In the genomic region with DNA sequence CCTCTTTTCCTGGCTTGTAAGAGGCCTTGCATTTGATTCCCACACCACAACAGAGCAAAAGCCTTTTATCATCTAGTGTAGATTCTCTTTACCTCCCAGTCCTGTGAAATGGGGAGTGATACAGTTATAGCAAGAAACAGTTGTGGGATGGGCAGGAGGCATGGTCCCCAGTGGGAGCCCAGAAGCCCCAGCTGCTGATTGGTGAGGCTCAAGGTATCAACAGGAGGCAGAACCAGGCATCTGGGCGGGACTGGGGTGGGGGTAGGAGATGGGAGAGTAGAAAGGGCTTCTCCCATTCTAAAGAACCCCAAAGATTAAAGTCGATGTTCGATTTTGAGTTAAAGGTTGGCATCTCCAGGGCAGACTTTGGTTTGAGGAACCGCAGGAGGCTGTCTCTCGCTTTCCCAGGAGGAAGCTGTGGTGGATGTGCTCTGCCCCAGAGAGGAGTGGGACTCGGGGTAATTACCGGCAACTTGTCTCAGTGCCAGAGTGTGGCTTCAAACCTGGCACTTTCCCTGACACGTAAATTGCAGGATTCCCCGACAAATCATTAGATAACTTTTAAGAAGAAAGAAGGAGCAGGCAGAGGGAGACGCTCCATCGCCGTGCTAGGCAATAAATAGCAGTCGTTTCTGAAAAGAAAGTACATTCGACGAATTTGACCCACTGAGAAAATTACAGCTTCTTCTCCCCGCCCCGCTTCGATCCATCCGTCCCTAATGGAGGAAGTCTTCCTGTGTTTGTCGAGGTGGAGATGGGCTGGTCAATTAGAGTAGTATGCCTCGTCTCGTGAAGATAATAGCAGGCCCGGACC, we compare ENCODE assay signal across 9 mouse cellular contexts. TPM values are rescaled to one million over a fixed set of nuclear protein-coding genes. Genes with fewer than 3 reads are reported as not detected.
DNase-seq lines count a peak whose midpoint lies in the region; ATAC-seq and TF ChIP-seq lines count a peak whose summit lies in the region.
"Had no signal": no experiment of that assay in that cellular context is flagged by ENCODE, and none has a peak within 500 bp of the region (broad histone marks: within the 10 kb centered on the region; RNA-seq: fewer than 3 reads in every experiment).

No protein-coding gene starts in this region.

- H3K27ac ChIP-seq in kidney, embryonic 15.5 days = peak overlapping the region; percentile 71
- H3K27ac ChIP-seq in brown adipose tissue, adult 24 weeks (replicated peaks; ENCODE audit: low read depth, low read length) = peak overlapping the region; percentile 67; the same call in 1 of the 2 replicates
- H3K27ac ChIP-seq in forebrain, embryonic 14.5 days (ENCODE audit: low read depth, low read length) = no peak overlapping the region
- peak overlapping the region; percentile 43 for H3K27ac ChIP-seq in limb, embryonic 15.5 days
- no peak overlapping the region for H3K27ac ChIP-seq in thymus, adult 2 months (ENCODE audit: control insufficient read depth, insufficient read depth, low read length)

- peaks cover 68% of the 10 kb centered on the region for H3K4me1 ChIP-seq in kidney, embryonic 15.5 days
- H3K4me1 ChIP-seq in brown adipose tissue, adult 24 weeks (ENCODE audit: control insufficient read depth, insufficient read depth, insufficient read length, low read length) = peaks cover 8% of the 10 kb centered on the region
- 0 out of 2 replicates have a peak, but pooled peaks cover 4% of the 10 kb centered on the region for H3K4me1 ChIP-seq in forebrain, embryonic 14.5 days (ENCODE audit: control insufficient read depth, insufficient read depth, low read length)
- H3K4me1 ChIP-seq in limb, embryonic 15.5 days = peaks cover 27% of the 10 kb centered on the region
- peaks cover 2% of the 10 kb centered on the region; the same call in 1 of the 2 replicates for H3K4me1 ChIP-seq in thymus, adult 2 months (replicated peaks; ENCODE audit: control insufficient read depth, insufficient read depth, low read length)

- H3K4me2 ChIP-seq in kidney, embryonic 15.5 days = 0 out of 2 replicates have a peak overlapping the region, but pooled peaks have one; percentile 3
- no peak overlapping the region for H3K4me2 ChIP-seq in forebrain, embryonic 14.5 days (ENCODE audit: low read length)
- H3K4me2 ChIP-seq in limb, embryonic 15.5 days = no peak overlapping the region

- no peak for TF ChIP-seq POLR2A in thymus, adult 2 months (IDR thresholded peaks at IDR 0.05; ENCODE audit: control insufficient read depth, extremely low read depth, insufficient read depth, low read length, poor library complexity)

- peaks cover 16% of the 10 kb centered on the region for H3K36me3 ChIP-seq in kidney, embryonic 15.5 days
- peaks cover 15% of the 10 kb centered on the region for H3K36me3 ChIP-seq in forebrain, embryonic 14.5 days (ENCODE audit: control insufficient read depth, insufficient read depth, low read length)
- H3K36me3 ChIP-seq in limb, embryonic 15.5 days = peaks cover 19% of the 10 kb centered on the region
- H3K36me3 ChIP-seq in thymus, adult 2 months (ENCODE audit: control insufficient read depth, insufficient read depth, low read length) = peaks cover 6% of the 10 kb centered on the region; the same call in 1 of the 2 replicates

- WGBS in kidney, embryonic 15.5 days = 24% methylated on average over 23 of the region's 23 CpGs
- 40% methylated on average over 23 of the region's 23 CpGs for WGBS in forebrain, embryonic 14.5 days
- 15% methylated on average over 23 of the region's 23 CpGs for WGBS in limb, embryonic 15.5 days
- WGBS in thymus, adult 2 months = 39% methylated on average over 23 of the region's 23 CpGs

- ATAC-seq in kidney, embryonic 15.5 days (replicated peaks; ENCODE audit: low FRiP score) = no peak
- no peak for ATAC-seq in forebrain, embryonic 14.5 days
- no peak for ATAC-seq in limb, embryonic 15.5 days (ENCODE audit: insufficient number of reproducible peaks, low FRiP score, low TSS enrichment, low read depth)
- no peak for ATAC-seq in activated CD4-positive, CD25-positive, alpha-beta regulatory T cell, adult 4 months

- no peak overlapping the region for H3K4me3 ChIP-seq in kidney, embryonic 15.5 days (replicated peaks)
- H3K4me3 ChIP-seq in brown adipose tissue, adult 24 weeks (ENCODE audit: insufficient read depth, low read depth, low read length) = no peak overlapping the region
- no peak overlapping the region for H3K4me3 ChIP-seq in forebrain, embryonic 14.5 days (ENCODE audit: low read depth, low read length)
- no peak overlapping the region for H3K4me3 ChIP-seq in limb, embryonic 15.5 days
- no peak overlapping the region for H3K4me3 ChIP-seq in thymus, adult 2 months (ENCODE audit: control insufficient read depth, insufficient read depth, low read length)
- H3K4me3 ChIP-seq: myocyte had no signal

- no peaks in the 10 kb centered on the region for H3K9me3 ChIP-seq in kidney, embryonic 15.5 days (replicated peaks)
- H3K9me3 ChIP-seq in forebrain, embryonic 14.5 days (replicated peaks; ENCODE audit: control insufficient read depth, low read length) = no peaks in the 10 kb centered on the region
- no peaks in the 10 kb centered on the region for H3K9me3 ChIP-seq in limb, embryonic 15.5 days

- TF ChIP-seq CTCF in thymus, adult 2 months (IDR thresholded peaks at IDR 0.05; ENCODE audit: borderline replicate concordance, control insufficient read depth, extremely low read depth, insufficient read depth, low read length, poor library complexity) = no peak

- DNase-seq in kidney, postnatal 10 days = no peak
- peak; percentile 59 for DNase-seq in forebrain, embryonic 14.5 days (ENCODE audit: low spot score)
- no peak for DNase-seq in adrenal gland, adult 2 months
- no peak for DNase-seq in thymus, adult 2 months

- H3K27me3 ChIP-seq in kidney, embryonic 15.5 days = 0 out of 2 replicates have a peak, but pooled peaks cover 7% of the 10 kb centered on the region
- H3K27me3 ChIP-seq in forebrain, embryonic 14.5 days (replicated peaks; ENCODE audit: control insufficient read depth, insufficient read depth, low read length) = no peaks in the 10 kb centered on the region
- 0 out of 2 replicates have a peak, but pooled peaks cover 5% of the 10 kb centered on the region for H3K27me3 ChIP-seq in limb, embryonic 15.5 days
- H3K27me3 ChIP-seq in thymus, adult 2 months (ENCODE audit: control insufficient read depth, insufficient read depth, low read length) = no peaks in the 10 kb centered on the region

- no peak overlapping the region for H3K9ac ChIP-seq in kidney, embryonic 15.5 days
- no peak overlapping the region for H3K9ac ChIP-seq in forebrain, embryonic 14.5 days (ENCODE audit: low read length)
- H3K9ac ChIP-seq in limb, embryonic 15.5 days = no peak overlapping the region

RNA-seq across cellular contexts. Expression of a gene that starts 13.7 kb away (rescaled TPM):
- polyA plus RNA-seq in kidney, embryonic 15.5 days (2015; fragmentation: Nextera tagmentation; extraction: Ambion mirVana) = 3.8 and 4.7 TPM in 2 replicates
- polyA plus RNA-seq in brown adipose tissue, adult 24 weeks (2012; ENCODE audit: insufficient read depth, insufficient read length, missing spikeins) = 3.0 and 8.7 TPM in 2 replicates
- polyA plus RNA-seq in forebrain, embryonic 14.5 days (2014; fragmentation: Nextera tagmentation; extraction: Ambion mirVana) = 2.5 and 2.9 TPM in 2 replicates
- 3.2 and 5.1 TPM in 2 replicates for polyA plus RNA-seq in limb, embryonic 15.5 days (2015; fragmentation: Nextera tagmentation; extraction: Ambion mirVana)
- 1 to 10 TPM in 1 of 2 experiments, not detected in 1; 1.9 TPM for polyA plus RNA-seq in activated CD4-positive, CD25-positive, alpha-beta regulatory T cell, adult 4 months (2017; shearing (Covaris generic))
- total RNA-seq in adrenal gland, adult 2 months (2021) = 10 to 100 TPM; 17.5 to 19.2 TPM
- polyA plus RNA-seq in adrenal gland, adult 2 months (2012; rRNA removed) = 8.3 and 9.4 TPM in 2 replicates
- polyA plus RNA-seq in thymus, adult 2 months (2012; rRNA removed) = 3.3 and 6.8 TPM in 2 replicates

RNA-seq across cellular contexts. Expression of a gene that starts 26.1 kb away (rescaled TPM):
- 127 and 132 TPM in 2 replicates for polyA plus RNA-seq in kidney, embryonic 15.5 days (2015; fragmentation: Nextera tagmentation; extraction: Ambion mirVana)
- 177 and 266 TPM in 2 replicates for polyA plus RNA-seq in brown adipose tissue, adult 24 weeks (2012; ENCODE audit: insufficient read depth, insufficient read length, missing spikeins)
- polyA plus RNA-seq in forebrain, embryonic 14.5 days (2014; fragmentation: Nextera tagmentation; extraction: Ambion mirVana) = 60.5 and 60.9 TPM in 2 replicates
- 92.2 and 97.8 TPM in 2 replicates for polyA plus RNA-seq in limb, embryonic 15.5 days (2015; fragmentation: Nextera tagmentation; extraction: Ambion mirVana)
- polyA plus RNA-seq in activated CD4-positive, CD25-positive, alpha-beta regulatory T cell, adult 4 months (2017; shearing (Covaris generic)) = 10 to 100 TPM; 44.6 to 47.6 TPM
- 100 to 1,000 TPM; 115 to 159 TPM for total RNA-seq in adrenal gland, adult 2 months (2021)
- 11.3 and 15.8 TPM in 2 replicates for polyA plus RNA-seq in adrenal gland, adult 2 months (2012; rRNA removed)
- polyA plus RNA-seq in thymus, adult 2 months (2012; rRNA removed) = 14.5 and 15.2 TPM in 2 replicates

RNA-seq across cellular contexts. Expression of a gene that starts 50.5 kb away (rescaled TPM):
- polyA plus RNA-seq in kidney, embryonic 15.5 days (2015; fragmentation: Nextera tagmentation; extraction: Ambion mirVana) = 0.45 and 1.1 TPM in 2 replicates
- polyA plus RNA-seq in brown adipose tissue, adult 24 weeks (2012; ENCODE audit: insufficient read depth, insufficient read length, missing spikeins) = 506 and 707 TPM in 2 replicates
- 1.7 and 1.9 TPM in 2 replicates for polyA plus RNA-seq in forebrain, embryonic 14.5 days (2014; fragmentation: Nextera tagmentation; extraction: Ambion mirVana)
- 1.5 and 2.0 TPM in 2 replicates for polyA plus RNA-seq in limb, embryonic 15.5 days (2015; fragmentation: Nextera tagmentation; extraction: Ambion mirVana)
- polyA plus RNA-seq in activated CD4-positive, CD25-positive, alpha-beta regulatory T cell, adult 4 months (2017; shearing (Covaris generic)) = not detected
- total RNA-seq in adrenal gland, adult 2 months (2021) = 10 to 100 TPM; 46.4 to 65.3 TPM
- polyA plus RNA-seq in adrenal gland, adult 2 months (2012; rRNA removed) = 178 and 239 TPM in 2 replicates
- polyA plus RNA-seq in thymus, adult 2 months (2012; rRNA removed) = 35.3 and 39.4 TPM in 2 replicates

Comparison
In these comparisons a context has a peak if more than half of its experiments do, and no peak if none do; other contexts are left out.
1. H3K27ac ChIP-seq: peak in kidney, embryonic 15.5 days (single experiment), brown adipose tissue, adult 24 weeks (single experiment) and limb, embryonic 15.5 days (single experiment); none in forebrain, embryonic 14.5 days (single experiment) and thymus, adult 2 months (single experiment).
2. RNA of a gene that starts 50.5 kb away (polyA plus RNA-seq): 506 to 707 TPM in brown adipose tissue, adult 24 weeks, 178 to 239 TPM in adrenal gland, adult 2 months and 35.3 to 39.4 TPM in thymus, adult 2 months; 1.7 to 1.9 TPM in forebrain, embryonic 14.5 days, 1.5 to 2.0 TPM in limb, embryonic 15.5 days, 0.45 to 1.1 TPM in kidney, embryonic 15.5 days and not detected in activated CD4-positive, CD25-positive, alpha-beta regulatory T cell, adult 4 months; every median in the first group is over 10 times any median in the second.